Mouse (Mus musculus) E14TG2a.4 (cell line): Measurements from ENCODE around the gene Pmpcb.

Source experiments
- CTCF ChIP-seq: conservative IDR thresholded peaks from 2 replicates; pipeline ENCODE4 v1.5.1; 2014; ENCODE audit warnings: low read length
- NANOG ChIP-seq: IDR thresholded peaks from 2 replicates; pipeline ENCODE4 v1.6.1; 2014; ENCODE audit warnings: borderline replicate concordance, low read length, mixed read lengths

GRCm38 (mm10) chr5:21732930-21733329 lies 4.0 kb upstream of the Pmpcb start:
- TF ChIP-seq CTCF, result peak; percentile 37
- TF ChIP-seq NANOG, result no peak
